Mouse (Mus musculus): Measurements from ENCODE around the gene Stpg1.
A peak's percentile ranks its signal among the peaks of the same experiment; 100 is the strongest.

Stpg1 gene

GRCm38 (mm10) chr4:135494521-135495396, at the start of gene Stpg1, which contains the start of gene Nipal3:
TSS of gene Stpg1 (plus strand) at chr4:135494790.
TSS of gene Nipal3 (minus strand) at chr4:135495038.
- DNase-seq (ENCODE audit: low read depth), result peak; percentile 82

DNA sequence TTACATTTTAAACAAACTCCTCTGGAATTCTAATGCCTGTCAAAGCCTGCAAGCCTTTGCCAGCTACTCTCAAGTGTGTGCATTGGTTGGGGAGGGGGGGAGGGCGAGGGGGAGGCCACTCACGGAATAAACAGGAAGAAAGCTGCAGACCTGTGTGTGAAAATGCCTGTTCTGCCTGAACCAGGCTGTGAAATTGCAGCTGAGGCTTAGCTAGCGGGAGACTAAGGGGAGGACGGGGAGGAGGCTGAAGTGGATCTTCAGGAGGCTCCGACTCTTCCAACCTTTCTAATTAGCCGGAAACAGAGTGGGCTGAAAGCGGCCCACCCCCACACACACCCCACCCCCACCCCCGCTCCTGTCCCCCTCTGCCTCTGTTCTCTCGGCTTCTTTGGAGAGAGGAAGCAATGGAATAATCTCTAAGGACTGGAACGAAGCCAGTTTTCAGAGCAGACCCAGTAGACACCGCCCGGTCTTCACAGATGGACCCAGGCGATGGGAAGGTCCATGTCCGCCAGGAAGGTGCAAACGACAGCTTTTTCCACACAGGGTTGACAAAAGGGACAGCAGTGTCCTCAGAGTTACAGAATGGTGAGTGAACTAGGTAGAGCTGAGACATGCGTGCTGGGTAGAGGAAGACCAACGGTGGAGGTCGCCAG, 43.1 kb upstream of the Stpg1 start:
- DNase-seq (ENCODE audit: low read depth), result no peak

- DNase-seq (ENCODE audit: low read depth), result no peak
Measured at GRCm38 (mm10) chr4:135453164-135453563, 41.4 kb upstream of the Stpg1 start.

DNA sequence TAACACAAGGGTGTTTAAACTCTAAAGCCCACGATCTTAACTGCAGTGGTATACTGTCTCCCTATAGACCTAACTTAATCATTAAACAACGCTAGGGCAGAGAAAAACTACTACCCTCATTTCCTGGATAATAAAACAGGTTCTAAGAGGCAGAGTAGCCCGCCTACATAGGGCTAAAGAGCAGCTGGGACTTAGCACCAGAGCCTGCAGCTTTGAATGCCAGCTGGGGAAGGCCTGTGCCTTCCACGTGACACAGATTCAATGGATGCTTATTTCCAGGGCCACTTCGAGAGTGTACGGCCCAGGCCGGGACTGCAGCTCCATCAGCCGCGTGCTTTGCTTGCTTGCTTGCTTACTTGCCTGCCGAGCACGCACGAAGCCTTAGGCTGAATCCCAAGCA, 41.0 kb upstream of the Stpg1 start:
- no peak for DNase-seq (ENCODE audit: low read depth)

GRCm38 (mm10) chr4:135463406-135463805, 31.2 kb upstream of the Stpg1 start:
- DNase-seq (ENCODE audit: low read depth), result no peak

- DNase-seq (ENCODE audit: low read depth), result no peak
Measured at GRCm38 (mm10) chr4:135477851-135478250, 16.7 kb upstream of the Stpg1 start.

DNA sequence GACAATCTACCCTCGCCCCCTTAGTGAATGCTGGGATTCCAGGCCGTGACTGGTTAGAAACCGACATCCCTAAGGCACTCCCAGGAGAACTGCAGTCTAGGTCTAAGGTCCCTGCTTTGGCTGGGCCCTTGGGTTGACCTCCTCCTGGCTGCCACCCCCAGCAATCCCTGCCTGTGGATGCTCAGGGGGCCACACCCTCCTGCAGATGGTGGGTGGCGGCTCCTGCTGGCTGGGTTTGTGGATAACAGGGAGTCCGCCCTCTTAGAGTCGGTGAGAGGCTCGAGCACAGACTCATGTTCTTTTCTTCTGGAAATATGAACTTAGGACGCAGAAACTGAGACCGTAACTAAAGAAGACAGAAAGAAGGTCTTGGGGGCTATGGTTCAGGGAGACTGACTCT, 14.2 kb upstream of the Stpg1 start:
- DNase-seq (ENCODE audit: low read depth), result no peak

DNA sequence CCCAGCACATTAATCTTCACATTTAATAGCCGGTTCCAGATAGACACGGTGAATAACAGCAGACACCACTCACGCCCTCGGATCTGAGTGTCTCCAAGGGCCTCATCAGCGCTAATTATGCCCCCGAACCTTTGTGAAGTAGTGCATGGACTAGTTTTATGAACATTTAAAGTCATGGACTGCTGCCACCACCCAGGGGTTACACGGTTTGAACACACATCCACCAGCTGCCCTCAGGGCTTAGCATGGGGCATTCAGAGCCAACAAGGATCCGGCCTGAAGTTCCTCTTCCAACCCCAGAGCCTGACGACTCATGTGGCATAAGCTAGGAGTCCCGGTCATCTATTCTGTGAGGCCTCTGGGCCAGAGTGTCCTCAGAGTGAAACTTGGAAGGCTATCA, 9.5 kb upstream of the Stpg1 start:
- no peak for DNase-seq (ENCODE audit: low read depth)

GRCm38 (mm10) chr4:135486352-135486751, 8.2 kb upstream of the Stpg1 start:
- DNase-seq (ENCODE audit: low read depth), result no peak

GRCm38 (mm10) chr4:135489256-135489655, 5.3 kb upstream of the Stpg1 start:
- DNase-seq (ENCODE audit: low read depth), result no peak

- no peak for DNase-seq (ENCODE audit: low read depth)
Measured at GRCm38 (mm10) chr4:135493271-135493670, 1.3 kb upstream of the Stpg1 start.

GRCm38 (mm10) chr4:135493691-135494520, 684 bp upstream of the Stpg1 start:
- peak; percentile 33 for DNase-seq (ENCODE audit: low read depth)

DNA sequence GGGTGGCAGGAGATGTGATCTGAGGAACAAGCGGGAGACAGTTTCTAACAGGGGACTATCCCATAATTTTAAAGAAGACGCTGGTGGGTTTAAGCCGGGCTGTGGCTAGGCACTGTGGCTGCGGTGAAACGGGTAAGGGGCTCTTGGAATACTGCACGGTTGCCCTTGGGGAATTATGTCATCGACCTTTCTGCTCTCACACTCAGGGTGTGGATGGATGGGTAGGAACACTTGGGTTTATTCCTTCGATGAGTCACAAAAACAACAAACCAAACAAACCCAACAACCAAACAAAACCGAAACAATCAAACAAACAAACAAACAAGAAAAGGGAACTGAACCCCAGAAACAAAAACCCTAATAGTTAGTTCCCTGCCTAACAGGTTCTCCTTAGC, 804 bp downstream of the Stpg1 start:
- DNase-seq (ENCODE audit: low read depth), result no peak

- no peak for DNase-seq (ENCODE audit: low read depth)
Measured at GRCm38 (mm10) chr4:135495810-135496209, 1.2 kb downstream of the Stpg1 start.

GRCm38 (mm10) chr4:135498136-135498535, 3.5 kb downstream of the Stpg1 start:
- no peak for DNase-seq (ENCODE audit: low read depth)

GRCm38 (mm10) chr4:135499831-135500230, 5.2 kb downstream of the Stpg1 start:
- DNase-seq (ENCODE audit: low read depth), result no peak

DNA sequence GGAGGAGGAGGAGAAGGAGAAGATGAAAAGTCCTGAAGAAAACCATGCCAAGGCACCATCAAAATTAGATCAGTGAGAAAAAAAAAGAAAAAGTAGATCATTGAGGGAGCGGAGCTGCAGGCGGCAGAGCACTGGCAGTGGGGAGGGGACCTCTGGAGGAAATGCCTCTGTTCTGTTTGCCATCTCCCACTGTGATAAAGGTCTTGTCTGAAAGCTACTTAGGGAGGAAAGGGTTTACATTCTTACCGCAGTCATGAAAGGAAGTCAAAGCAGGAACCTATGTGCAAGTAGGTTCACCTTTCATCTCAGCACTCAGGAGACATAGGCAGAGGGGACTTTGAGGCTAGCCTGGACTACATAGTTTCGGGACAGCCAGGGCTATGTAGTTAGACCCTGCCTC, 7.0 kb downstream of the Stpg1 start:
- DNase-seq (ENCODE audit: low read depth), result no peak

GRCm38 (mm10) chr4:135505794-135506193, 11.2 kb downstream of the Stpg1 start:
- DNase-seq (ENCODE audit: low read depth), result no peak

- peak; percentile 62 for DNase-seq (ENCODE audit: low read depth)
Measured at GRCm38 (mm10) chr4:135507547-135508350, 13.2 kb downstream of the Stpg1 start.

DNA sequence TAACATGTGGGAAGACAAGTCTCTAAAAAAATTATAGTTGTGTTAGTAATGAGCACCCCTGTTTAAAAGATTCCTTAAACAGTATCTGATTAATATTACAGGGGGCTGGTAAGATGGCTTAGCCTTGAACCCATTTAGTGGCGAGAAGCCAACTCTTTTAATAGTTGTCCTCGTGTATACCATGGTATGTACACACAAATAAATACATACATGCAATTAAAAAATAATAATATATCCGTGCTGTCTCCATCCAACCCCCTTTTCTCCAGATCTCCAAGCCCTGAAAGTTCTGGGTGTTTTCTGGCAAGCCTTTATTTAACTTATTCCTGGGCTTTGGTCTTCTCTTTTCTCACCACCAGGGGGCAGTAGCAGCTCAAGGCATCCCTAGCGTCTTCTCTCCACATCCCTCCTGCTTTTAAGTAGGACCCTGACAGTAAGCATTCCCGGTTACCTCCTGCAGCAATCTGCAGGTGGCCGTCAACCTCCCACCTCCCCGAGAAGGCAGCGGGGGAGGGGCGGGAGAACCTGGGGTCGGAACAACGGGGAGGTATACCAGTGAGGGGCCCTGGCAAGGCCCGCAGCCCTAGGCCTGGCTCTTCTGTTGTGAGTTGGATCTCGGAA, 13.9 kb downstream of the Stpg1 start:
- peak; percentile 75 for DNase-seq (ENCODE audit: low read depth)

DNA sequence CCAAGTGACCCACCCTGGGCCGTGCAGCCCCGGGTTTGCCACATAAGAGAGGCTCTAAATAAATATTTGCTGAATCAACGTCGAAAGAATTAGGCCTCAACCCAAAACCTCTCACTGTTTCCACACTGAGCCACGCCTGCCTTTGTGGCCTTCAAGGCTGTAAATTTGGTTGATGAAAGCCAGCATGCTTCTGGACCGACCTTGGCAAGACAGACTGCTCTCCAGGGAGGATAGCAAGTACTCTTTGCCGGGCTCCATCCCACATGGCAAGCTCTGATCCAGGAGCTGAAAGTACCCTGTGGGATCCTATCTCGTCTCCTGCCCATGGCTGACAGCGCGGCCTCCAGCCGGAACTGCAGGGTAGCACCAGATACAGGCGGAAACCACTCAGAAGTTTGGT, 14.9 kb downstream of the Stpg1 start:
- DNase-seq (ENCODE audit: low read depth), result no peak

Measured in c-Kit-positive CD71-negative TER-119-negative erythroid progenitor cells, embryonic 14.5 days (primary cell).